Mouse (Mus musculus): ENCODE results near the gene Slc4a2. TPM values are rescaled to one million over a fixed set of nuclear protein-coding genes. Genes with fewer than 3 reads are reported as not detected.

Gene Slc4a2
- total and polyA plus RNA-seq, 3 experiments, result 22.4 to 37.9 (median 25.9) TPM

DNA sequence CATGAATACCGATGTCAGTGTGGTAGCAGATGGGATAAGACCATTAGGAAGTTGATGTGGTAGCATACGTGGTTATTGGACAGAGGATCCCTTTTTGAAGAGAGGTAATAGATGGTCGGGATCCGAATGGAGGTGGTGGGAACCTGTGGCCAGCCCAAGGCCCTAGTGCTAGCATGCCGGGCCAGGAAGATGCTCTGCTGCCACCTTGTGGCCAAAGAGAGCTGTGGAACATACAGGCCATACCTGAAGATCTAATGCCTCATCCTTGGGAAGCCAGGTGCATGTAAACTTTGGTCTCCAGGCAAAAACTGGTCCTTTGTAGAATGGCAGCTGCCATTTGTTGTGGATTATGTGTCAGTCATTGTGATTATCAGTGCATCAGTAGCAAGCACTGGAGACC lies 47.0 kb downstream of the Slc4a2 start:
- DNase-seq, result peak; percentile 77 to 80
- TF ChIP-seq EP300 (IDR thresholded peaks at IDR 0.05; ENCODE audit: insufficient read depth, low read depth, low read length) (peak; percentile 90), CTCF (IDR thresholded peaks at IDR 0.05) (no peak; the same call in none of the 2 replicates), POLR2A (IDR thresholded peaks at IDR 0.05; ENCODE audit: insufficient read depth, low read depth, low read length) (no peak)
- H3K36me3 ChIP-seq (ENCODE audit: control insufficient read depth, insufficient read depth, low read length), result no peaks in the 10 kb centered on the region
- H3K4me3 ChIP-seq, result no peak overlapping the region
- no peak overlapping the region for H3K27ac ChIP-seq
- H3K79me2 ChIP-seq (replicated peaks; ENCODE audit: control insufficient read depth, insufficient read depth, low read length), result peaks cover 4% of the 10 kb centered on the region
- WGBS, result 13% methylated on average over 5 of the region's 5 CpGs
- intact Hi-C loops (cut with DNase I), result loop anchor here (1.0 to 5.0 kb wide), 5 partner anchors 16 to 303 kb away; no protein-coding TSS in a partner anchor
- H3K27me3 ChIP-seq (ENCODE audit: control insufficient read depth, insufficient read depth, low read length), result no peaks in the 10 kb centered on the region
- H3K4me1 ChIP-seq (ENCODE audit: control insufficient read depth, insufficient read depth, low read length), result peaks cover 3% of the 10 kb centered on the region
- no peak overlapping the region for H3K9ac ChIP-seq (ENCODE audit: low read depth, low read length)

GRCm38 (mm10) chr5:24472884-24473619 lies 49.4 kb downstream of the Slc4a2 start:
- no peak overlapping the region for H3K9ac ChIP-seq (ENCODE audit: low read depth, low read length)
- H3K79me2 ChIP-seq (replicated peaks; ENCODE audit: control insufficient read depth, insufficient read depth, low read length), result peaks cover 4% of the 10 kb centered on the region
- intact Hi-C loops (cut with DNase I), result loop anchor here (5.0 kb wide), 1 partner anchor 306 kb away; no protein-coding TSS in a partner anchor
- no peak overlapping the region for H3K27ac ChIP-seq
- 78% methylated on average over 7 of the region's 7 CpGs for WGBS
- H3K27me3 ChIP-seq (ENCODE audit: control insufficient read depth, insufficient read depth, low read length), result no peaks in the 10 kb centered on the region
- TF ChIP-seq EP300 (IDR thresholded peaks at IDR 0.05; ENCODE audit: insufficient read depth, low read depth, low read length), result no peak
- TF ChIP-seq POLR2A (IDR thresholded peaks at IDR 0.05; ENCODE audit: insufficient read depth, low read depth, low read length), result no peak
- TF ChIP-seq CTCF (IDR thresholded peaks at IDR 0.05), result no peak
- H3K4me3 ChIP-seq, result no peak overlapping the region
- peaks cover 8% of the 10 kb centered on the region for H3K4me1 ChIP-seq (ENCODE audit: control insufficient read depth, insufficient read depth, low read length)
- DNase-seq, result no peak
- no peaks in the 10 kb centered on the region for H3K36me3 ChIP-seq (ENCODE audit: control insufficient read depth, insufficient read depth, low read length)

DNA sequence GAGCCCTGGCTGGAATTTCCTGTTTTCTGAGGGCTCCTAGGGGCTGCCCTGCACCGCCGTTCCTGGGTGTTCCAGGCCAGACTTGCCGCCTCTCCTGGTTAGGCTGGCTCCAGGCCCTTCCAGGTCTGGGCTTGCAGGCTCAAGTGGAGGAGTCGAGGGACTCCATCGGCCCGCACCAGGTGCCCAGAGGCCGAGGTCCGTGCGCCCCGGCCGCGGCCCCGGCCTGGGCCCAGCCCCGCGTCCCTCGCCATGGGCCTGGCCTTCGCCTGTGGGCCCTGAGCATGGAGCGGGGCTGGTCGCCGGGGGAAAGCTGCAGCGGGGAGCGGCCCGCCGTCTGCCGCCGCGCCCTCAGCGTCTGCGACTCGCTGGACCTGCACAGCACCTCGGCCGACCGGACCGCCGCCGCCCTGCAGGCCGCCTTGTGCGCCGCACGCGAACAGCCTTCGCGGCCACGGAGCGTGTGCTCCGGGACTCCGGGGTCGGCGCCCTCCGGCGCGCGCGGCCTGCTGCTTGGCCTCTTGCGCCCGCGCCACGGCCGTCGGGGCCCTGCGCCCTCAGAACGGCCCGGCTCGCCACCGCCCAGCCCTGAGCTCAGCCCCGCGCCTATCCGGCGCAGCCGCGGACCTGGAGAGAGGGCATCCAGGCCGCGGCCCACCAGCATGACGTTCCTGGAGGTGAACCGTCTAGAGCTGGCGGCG lies 50.5 kb downstream of the Slc4a2 start:
- Histone ChIP-seq H3K4me3 (peak overlapping the region; percentile 53), H3K27ac (peak overlapping the region; percentile 48), H3K79me2 (replicated peaks; ENCODE audit: control insufficient read depth, insufficient read depth, low read length) (peaks cover 4% of the 10 kb centered on the region), H3K36me3 (ENCODE audit: control insufficient read depth, insufficient read depth, low read length) (no peaks in the 10 kb centered on the region), H3K9ac (ENCODE audit: low read depth, low read length) (peak overlapping the region; percentile 71), H3K4me1 (ENCODE audit: control insufficient read depth, insufficient read depth, low read length) (peaks cover 8% of the 10 kb centered on the region), H3K27me3 (ENCODE audit: control insufficient read depth, insufficient read depth, low read length) (no peaks in the 10 kb centered on the region)
- DNase-seq, result peak; percentile 21 to 63
- TF ChIP-seq EP300 (IDR thresholded peaks at IDR 0.05; ENCODE audit: insufficient read depth, low read depth, low read length) (no peak), CTCF (IDR thresholded peaks at IDR 0.05) (peak; percentile 21; the same call in 1 of the 2 replicates)
- WGBS, result 23% methylated on average over 65 of the region's 77 CpGs
- intact Hi-C loops (cut with DNase I), result loop anchor here (5.0 kb wide), 1 partner anchor 307 kb away; no protein-coding TSS in a partner anchor

GRCm38 (mm10) chr5:24474723-24475261 lies 51.2 kb downstream of the Slc4a2 start:
- peak; percentile 66 to 71 for DNase-seq
- intact Hi-C loops (cut with DNase I), result loop anchor here (5.0 kb wide), 1 partner anchor 307 kb away; no protein-coding TSS in a partner anchor
- Histone ChIP-seq H3K36me3 (ENCODE audit: control insufficient read depth, insufficient read depth, low read length) (no peaks in the 10 kb centered on the region), H3K4me1 (ENCODE audit: control insufficient read depth, insufficient read depth, low read length) (peaks cover 8% of the 10 kb centered on the region), H3K79me2 (replicated peaks; ENCODE audit: control insufficient read depth, insufficient read depth, low read length) (peaks cover 4% of the 10 kb centered on the region), H3K4me3 (peak overlapping the region; percentile 53), H3K27ac (peak overlapping the region; percentile 48), H3K9ac (ENCODE audit: low read depth, low read length) (peak overlapping the region; percentile 71), H3K27me3 (ENCODE audit: control insufficient read depth, insufficient read depth, low read length) (no peaks in the 10 kb centered on the region)
- TF ChIP-seq CTCF (IDR thresholded peaks at IDR 0.05), result peak; percentile 60
- no peak for TF ChIP-seq EP300 (IDR thresholded peaks at IDR 0.05; ENCODE audit: insufficient read depth, low read depth, low read length)
- TF ChIP-seq POLR2A (IDR thresholded peaks at IDR 0.05; ENCODE audit: insufficient read depth, low read depth, low read length), result no peak
- WGBS, result 11% methylated on average over 66 of the region's 67 CpGs

GRCm38 (mm10) chr5:24475476-24476241 lies 52.0 kb downstream of the Slc4a2 start:
- 54% methylated on average over 6 of the region's 6 CpGs for WGBS
- TF ChIP-seq EP300 (IDR thresholded peaks at IDR 0.05; ENCODE audit: insufficient read depth, low read depth, low read length), result no peak
- no peak for TF ChIP-seq POLR2A (IDR thresholded peaks at IDR 0.05; ENCODE audit: insufficient read depth, low read depth, low read length)
- no peak overlapping the region for H3K27ac ChIP-seq
- peak overlapping the region; percentile 53 for H3K4me3 ChIP-seq
- H3K9ac ChIP-seq (ENCODE audit: low read depth, low read length), result no peak overlapping the region
- H3K27me3 ChIP-seq (ENCODE audit: control insufficient read depth, insufficient read depth, low read length), result no peaks in the 10 kb centered on the region
- peaks cover 8% of the 10 kb centered on the region for H3K4me1 ChIP-seq (ENCODE audit: control insufficient read depth, insufficient read depth, low read length)
- H3K79me2 ChIP-seq (replicated peaks; ENCODE audit: control insufficient read depth, insufficient read depth, low read length), result peaks cover 4% of the 10 kb centered on the region
- DNase-seq, result peak in 1 of 2 experiments; percentile 49
- intact Hi-C loops (cut with DNase I), result no loop called here
- no peaks in the 10 kb centered on the region for H3K36me3 ChIP-seq (ENCODE audit: control insufficient read depth, insufficient read depth, low read length)
